Mouse (Mus musculus): Measurements from ENCODE around the gene Car15.

Gene Car15

DNA sequence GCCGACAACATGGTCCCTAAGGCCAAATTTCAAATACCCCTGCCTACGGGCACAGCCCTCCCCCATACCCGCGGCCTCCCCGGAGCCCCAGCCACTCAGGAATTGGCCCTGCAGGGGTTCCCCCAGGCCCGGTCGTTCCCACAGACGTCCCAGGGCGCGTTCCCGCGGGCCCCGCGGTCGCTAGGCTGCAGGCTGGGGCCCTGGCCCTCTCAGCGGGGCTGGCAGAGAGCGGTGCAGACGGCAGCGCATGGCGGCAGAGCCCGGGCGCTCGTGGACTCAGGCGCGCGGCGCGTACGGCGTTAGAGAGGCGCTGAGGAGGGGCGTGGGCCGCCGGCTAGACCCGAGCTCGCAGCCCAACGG is 4.9 kb downstream of the Car15 start:
- no peak for DNase-seq (ENCODE audit: low read depth)

DNA sequence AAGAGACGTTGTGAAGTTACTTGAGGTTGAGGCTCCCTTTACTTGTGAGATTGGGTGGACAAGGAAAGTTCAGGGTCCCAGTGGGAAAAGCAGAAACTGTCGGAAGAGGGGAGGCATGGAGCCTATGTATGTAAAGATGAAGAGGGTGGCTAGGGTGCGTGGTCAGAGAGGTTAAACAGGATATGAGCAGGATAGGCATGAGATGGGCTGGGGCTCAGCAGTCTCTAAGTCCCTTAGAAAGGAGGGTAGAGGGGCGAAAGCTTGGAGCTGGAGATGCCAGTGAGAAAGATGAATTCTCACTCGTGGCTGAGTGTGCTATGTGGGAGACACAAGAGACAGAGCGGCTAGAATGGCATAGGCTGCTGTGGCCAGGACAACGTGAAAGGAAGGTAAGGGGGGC is 5.3 kb downstream of the Car15 start, which contains the start of gene B830017H08Rik:
B830017H08Rik (plus strand) TSS at position 301 of the 400 bp plus-strand sequence.
- no peak for DNase-seq (ENCODE audit: low read depth)

DNA sequence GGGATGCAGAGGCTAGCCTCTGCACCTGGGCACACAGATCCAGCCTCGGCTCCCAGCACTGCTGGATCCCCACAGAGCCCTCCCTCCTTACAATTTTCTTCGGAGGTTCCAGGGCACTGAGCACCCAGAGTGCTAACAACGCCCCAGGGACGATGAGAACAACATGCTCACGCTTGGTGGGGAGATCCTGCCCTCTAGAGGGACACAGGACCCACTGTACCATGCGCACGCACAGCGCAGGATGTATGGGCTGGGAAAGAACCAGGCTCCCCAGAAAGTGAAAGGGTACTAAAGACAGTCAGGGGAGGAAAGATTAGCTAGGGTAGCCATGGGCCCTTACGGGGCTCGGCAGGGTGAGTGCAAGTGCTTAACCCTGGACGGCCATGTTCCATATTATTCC is 6.4 kb downstream of the Car15 start:
- DNase-seq (ENCODE audit: low read depth): no peak

DNA sequence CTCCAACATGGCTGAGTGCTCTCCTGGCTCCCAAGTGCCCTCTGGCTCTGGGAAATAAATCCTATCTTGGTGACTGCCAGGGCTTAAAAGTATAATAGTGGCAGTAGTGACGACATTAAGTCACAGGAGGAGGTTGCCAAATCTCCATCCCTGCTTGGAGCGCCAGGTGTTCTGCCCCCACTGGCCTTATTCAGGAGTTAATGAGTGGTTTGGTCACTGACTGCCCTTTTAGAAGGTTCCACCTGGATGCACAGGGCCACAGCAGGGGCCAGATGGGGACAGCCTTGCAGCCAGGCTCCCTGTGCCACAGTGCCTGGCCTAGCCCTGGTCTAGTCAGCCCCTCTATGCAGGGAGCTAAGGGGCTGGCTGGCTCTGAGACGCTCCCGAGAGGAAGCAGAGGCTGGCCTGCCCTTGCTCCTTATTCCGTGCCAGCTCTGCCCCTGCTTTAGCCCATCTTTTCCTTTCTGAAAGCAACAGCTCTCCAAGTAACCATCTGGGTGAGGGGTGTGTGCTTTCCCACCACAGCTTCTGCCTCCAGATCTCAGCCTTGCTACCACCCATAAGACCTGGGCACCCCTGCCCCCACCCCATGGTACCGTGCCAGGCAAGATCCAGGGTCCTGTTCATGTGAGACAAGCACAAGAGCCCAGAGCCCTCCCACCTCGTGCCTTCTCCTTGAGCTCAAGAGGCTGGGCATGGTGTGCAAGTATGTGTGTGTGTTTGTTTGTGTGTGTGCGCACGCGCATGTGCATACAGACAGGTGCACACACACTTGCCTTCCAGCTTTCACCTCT is 7.6 kb downstream of the Car15 start:
- DNase-seq (ENCODE audit: low read depth): no peak

DNA sequence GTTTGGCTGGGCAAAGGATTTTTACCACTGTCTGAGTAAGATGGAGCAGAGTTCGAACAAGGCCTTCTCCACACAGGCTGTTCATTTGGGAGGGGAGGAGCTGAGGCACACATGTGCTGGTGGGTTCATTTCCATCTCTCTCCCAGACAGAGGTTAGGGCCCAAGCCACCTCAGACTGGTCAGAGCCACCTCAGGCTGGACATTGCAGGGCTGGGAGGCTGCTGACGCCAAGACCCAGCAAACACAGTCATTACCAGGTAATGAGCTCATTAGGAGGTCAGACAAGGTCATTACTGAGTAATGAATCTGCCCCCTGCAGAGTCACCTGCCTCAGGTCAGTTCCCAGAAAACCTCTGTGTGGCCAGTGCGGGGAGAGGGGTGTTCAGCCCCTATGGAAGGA is 9.3 kb downstream of the Car15 start:
- no peak for DNase-seq (ENCODE audit: low read depth)

DNA sequence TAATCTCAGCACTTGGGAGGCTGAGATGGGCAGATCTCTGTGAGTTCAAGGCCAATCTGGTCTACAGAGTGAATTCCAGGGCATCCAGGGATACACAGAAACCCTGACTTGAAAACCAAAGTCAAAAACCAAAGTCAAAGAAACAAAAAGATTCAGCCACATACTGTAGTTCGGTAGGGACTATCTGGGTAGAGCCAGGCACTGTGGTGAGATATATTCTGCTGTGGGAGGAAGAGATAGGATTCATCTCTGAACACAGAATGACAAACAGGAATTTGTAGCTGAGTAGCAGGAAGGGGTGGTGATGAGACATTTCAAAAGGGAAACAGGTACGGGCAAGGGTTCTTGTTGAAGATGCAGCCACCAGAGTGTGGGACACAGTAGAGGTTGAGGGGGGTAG is 9.9 kb downstream of the Car15 start:
- no peak for DNase-seq (ENCODE audit: low read depth)

DNA sequence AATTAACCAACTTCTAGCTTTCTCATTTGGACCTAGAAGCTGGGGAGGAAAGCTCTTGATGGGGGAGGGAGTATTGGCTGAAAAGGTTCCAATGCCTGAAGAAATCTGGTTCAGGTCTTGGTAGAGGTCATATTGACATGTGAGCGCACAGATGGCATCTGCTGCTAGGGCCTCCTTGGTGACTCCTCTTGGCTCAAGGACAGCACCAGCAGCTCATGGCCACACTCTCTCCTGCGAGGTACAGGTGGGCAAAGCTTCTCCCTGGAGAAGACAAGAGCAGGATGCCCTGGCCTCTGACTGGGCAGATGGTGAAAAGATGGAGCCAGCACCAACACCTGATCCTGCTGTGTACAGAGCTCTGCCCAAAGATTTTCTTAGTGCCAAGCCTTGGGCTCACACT is 11.7 kb downstream of the Car15 start:
- no peak for DNase-seq (ENCODE audit: low read depth)

DNA sequence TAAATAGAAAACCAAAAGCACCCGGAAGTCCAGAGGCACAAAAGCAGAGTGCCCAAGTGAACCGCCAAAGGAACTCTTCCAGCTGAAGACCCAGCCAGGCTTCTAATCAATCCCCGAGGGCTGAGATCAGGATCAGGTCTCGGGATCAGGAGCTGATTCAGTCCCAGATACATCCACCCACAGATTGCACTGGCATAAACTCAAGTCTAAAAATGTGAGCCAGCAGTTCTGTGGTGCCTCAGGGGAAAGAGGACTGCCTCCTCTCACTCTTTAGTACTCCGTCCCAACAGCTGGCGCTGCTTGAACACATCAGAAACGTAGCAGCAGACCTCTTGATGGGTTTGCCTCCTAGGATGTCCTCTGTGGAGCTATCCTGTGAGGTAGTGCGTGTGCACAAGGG is 21.6 kb downstream of the Car15 start:
- no peak for DNase-seq (ENCODE audit: low read depth)

DNA sequence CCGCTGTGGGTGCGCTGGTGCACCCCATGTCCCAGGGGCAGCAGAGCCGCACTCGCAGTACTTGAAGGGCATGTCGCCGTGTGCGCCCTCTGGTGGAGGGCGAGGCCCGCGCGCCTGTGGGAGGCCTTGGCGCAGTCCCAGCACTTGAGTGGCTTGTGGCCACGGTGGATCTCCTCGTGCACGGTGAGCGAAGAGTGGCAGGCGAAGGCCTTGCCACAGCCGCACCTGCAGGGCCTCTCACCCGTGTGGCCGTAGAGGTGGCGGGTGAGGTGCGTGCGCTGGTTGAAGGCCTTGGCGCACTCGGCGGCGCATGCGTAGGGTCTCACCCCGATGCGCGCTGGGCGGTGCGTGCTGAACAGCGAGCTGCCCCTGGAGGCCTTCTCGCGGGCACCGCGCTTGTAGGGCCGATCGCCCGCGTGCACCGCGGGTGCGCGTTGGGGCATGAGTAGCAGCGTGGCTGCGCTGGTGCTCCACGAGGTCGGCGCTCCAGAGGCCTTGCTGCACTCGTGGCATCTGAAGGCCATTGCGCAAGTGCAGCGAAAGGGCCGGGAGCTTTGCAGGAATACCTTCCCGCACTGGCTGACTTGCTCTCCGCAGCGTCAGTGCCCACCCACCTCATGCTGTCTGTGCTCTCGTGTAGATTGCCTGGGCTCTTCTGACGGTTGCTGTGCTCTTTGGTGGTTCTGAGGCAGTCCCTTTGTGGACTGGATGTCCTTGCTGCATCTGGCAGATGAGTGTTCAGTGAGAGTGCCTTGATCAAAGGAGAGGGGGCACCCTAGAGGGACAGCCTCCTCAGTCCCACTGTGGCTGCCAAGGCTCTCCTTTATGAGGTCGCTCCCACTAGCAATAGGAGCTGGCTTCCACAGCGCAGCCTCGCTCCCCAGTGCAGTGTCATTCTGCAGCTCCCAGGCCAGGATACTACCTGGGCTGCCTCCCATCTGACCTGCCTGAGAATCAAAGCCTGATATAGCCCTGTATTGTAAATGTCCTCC is 22.5 kb downstream of the Car15 start:
- peak; percentile 73 for DNase-seq (ENCODE audit: low read depth)

DNA sequence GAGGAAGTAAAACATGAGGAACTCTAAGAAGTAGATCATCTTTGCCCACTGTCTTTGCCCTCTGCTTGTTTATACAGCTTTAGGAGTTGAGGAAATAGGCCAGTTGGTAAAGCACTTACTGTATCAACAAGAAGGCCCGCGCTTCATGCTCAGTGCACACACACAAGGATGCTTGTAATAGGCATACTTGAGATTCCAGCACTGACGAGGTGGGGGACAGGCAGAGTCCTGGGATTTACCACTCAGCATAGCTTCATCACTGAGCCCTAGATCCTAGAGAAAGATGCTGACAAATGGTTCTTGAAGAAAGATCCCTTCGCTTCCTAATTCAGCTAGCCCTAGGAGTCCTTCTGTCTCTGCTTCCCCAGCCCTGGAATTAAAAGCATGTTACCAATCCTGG is 25.0 kb downstream of the Car15 start:
- DNase-seq (ENCODE audit: low read depth): no peak

DNA sequence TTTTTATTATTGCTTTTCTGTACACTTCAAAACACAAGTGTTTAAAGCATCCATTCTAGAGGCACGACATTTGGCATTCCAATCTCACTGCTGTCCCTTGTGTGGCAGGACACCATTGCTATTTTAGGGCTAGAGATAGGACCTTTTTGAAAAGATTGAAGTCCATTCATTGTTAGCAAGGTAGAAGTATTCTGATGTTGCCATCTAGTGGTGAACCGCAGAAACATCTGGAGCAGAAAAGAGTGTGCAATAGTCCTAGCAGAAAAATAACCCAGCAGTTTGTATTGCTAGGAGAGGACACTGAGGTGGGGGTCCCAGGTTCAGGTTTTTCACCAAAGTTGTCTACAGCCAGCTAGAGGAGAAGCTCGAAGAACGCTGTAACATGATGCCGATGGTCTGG is 26.0 kb downstream of the Car15 start:
- no peak for DNase-seq (ENCODE audit: low read depth)

DNA sequence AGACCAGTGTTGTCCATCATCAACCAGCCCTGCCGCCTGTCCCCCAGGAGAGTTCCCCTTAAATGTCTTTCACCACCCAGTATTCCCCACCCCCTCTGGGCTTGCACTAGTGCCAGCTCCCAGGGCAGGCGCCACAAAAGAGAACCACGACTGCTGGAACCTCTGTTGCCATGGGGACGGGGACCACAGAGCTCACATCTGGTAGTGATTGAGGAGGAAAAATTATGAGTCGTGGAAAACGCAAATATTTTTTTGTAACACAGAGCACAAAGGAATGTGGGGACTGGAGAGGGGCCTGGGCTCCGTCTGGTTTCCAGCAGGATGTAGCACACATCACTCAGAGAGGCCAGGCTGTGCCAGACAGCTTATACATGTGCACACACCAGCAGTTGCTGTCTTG is 28.5 kb downstream of the Car15 start:
- no peak for DNase-seq (ENCODE audit: low read depth)

DNA sequence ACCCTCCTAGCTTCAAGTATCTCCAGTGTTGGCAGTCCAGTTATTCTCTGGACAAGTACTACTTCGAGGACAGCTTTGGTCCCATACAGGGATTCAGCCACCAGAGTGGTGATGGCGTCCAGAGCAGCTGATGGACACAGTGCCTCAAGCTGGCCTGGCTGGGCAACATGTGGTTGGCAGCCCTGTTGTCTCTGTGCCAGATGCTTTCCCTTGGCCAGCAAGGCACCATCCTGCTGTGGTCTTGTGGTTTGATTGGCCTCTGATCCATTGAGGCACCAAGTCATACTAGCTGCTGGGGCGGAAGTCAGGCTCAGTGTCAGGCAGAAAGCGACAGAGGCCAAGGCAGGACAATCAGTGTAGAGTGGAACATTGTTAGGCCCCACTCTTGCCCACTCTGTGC is 29.0 kb downstream of the Car15 start:
- no peak for DNase-seq (ENCODE audit: low read depth)

DNA sequence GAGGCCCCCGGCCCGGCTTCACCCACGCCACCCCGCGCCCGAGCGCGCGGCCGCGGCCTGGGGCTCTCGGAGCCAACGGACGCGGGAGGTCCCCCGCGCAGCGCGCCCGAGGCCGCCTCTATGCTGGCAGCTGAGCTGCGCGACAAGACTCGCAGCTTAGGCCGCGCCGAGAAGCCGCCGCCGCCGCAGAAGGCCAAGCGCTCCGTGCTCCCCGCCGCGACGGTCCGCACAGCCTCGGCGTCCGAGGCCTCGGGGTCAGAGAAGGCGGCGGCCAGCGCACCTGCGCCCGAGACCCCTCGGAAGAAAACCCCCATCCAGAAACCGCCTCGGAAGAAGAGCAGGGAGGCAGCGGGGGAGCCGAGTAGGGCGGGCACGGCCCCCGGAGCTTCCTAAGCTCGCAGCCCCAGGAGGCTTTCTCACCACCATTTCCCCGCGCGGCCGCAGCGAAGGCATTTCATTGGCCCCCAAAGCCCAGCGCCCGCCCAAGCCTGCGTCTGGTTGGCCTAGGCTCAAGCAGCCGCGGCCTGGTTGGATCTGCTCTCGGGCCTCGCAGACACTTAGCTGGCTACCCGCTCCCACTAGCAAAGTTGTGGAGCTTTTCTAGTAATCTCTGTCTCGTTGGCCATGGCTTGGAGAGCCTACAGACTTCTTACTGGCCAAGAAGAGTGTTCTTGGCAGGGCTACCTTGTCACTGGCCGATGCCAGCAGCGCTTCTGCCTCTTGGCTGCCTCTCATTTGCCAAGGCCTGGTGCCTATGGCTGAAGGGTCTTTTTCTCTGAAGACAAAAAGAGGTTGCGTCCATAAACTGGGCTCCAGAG is 30.8 kb downstream of the Car15 start:
- peak; percentile 78 for DNase-seq (ENCODE audit: low read depth)

DNA sequence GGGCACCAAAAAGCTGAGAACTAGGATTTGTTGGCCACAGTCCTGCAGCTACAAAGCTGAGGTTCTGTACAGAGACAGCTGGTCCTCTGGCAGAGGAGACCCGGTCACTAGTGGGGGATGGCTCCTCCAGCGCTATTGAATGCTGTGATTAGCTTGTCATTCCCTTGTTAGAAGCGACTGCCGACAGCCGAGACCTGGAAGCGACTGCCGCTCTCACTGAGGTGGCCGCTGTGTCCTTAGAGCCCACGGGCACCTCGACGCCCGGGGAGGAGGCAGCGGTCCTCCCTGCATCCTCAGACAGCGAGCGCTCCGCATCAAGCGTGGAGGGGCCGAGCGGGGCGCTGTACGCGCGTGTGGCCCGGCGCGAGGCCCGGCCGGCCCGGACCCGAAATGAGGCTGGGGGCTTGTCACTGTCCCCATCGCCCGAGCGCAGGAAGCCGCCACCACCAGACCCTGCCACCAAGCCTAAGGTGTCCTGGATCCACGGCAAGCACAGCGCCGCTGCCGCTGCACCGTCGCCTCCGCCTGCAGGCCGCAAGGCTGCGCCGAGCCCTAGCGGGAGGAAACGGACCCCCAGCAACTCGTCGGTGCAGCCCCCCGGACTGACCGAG is 31.5 kb downstream of the Car15 start:
- no peak for DNase-seq (ENCODE audit: low read depth)

DNA sequence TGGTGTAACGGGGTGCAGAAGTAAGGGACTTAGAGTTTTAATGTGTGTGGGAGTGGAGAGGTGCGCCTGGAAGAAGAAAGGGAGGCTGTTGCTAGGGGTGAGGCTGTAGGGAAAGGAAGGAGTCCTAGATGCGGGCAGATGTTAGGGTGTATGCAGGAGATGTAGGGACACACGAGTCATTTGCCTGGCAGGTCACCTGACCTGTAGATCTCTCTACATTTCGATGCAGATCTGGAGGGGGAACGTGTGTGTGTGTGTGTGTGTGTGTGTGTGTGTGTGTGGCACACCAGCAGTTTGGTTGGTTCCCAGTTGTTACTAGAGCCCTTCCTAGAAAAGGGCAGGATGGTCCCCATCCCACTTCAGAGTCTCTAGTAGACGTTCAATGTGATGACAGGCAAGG is 33.2 kb downstream of the Car15 start:
- no peak for DNase-seq (ENCODE audit: low read depth)

DNA sequence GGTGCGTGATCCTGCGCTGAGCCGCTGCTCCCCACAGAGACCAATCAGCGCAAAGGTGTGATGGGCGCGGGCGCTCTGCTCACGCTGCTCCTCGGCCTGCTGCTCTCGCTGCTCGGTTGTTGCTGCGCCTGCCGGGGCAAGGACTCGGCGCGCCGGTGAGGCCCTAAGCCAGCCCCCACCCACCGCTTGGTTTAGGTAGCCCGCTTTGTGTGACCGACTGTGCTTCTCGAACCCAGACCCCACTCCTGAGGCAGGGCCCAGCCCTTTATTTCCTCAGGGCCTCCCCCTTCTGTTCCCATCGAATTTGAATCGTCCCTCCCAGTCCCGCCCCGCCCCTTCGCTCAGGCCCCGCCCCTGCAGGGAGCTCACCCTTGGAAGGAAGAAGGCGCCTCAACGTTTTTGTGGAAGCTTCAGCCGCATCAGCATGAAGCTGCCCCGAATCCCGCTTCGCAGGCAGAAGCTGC is 33.7 kb downstream of the Car15 start:
- DNase-seq (ENCODE audit: low read depth): no peak

DNA sequence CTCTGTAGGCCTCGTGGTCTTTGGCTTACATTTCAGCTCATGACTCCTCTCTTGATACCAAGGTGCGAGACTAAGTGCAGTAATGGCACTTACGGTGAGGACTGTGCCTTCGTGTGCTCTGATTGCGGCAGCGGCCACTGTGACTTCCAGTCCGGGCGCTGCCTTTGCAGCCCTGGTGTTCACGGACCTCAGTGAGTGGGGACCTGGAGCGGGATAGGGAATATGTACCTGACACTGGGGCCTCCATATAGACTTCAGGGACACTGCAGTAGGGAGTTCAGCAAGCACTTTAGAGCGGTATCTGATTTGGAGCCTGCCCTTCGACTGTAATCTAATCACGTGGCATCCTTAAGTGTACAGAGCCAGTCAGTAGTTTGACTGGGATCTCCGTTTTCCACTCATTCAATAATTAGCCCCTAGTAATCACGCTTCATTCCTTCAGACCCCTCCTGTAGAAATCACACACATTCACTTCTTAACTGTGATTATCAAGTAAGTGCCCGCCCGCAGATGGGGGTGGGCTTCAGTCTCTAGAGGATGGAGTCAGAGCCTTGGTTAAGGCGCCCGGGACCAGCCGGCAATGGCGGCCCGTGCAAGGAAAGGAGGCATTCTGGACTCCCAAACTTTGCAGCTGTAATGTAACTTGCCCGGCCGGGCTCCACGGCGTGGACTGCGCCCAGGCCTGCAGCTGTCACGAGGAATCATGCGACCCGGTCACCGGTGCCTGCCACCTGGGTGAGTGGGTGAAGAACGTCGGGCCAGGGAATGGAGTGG is 34.3 kb downstream of the Car15 start:
- DNase-seq (ENCODE audit: low read depth): no peak

DNA sequence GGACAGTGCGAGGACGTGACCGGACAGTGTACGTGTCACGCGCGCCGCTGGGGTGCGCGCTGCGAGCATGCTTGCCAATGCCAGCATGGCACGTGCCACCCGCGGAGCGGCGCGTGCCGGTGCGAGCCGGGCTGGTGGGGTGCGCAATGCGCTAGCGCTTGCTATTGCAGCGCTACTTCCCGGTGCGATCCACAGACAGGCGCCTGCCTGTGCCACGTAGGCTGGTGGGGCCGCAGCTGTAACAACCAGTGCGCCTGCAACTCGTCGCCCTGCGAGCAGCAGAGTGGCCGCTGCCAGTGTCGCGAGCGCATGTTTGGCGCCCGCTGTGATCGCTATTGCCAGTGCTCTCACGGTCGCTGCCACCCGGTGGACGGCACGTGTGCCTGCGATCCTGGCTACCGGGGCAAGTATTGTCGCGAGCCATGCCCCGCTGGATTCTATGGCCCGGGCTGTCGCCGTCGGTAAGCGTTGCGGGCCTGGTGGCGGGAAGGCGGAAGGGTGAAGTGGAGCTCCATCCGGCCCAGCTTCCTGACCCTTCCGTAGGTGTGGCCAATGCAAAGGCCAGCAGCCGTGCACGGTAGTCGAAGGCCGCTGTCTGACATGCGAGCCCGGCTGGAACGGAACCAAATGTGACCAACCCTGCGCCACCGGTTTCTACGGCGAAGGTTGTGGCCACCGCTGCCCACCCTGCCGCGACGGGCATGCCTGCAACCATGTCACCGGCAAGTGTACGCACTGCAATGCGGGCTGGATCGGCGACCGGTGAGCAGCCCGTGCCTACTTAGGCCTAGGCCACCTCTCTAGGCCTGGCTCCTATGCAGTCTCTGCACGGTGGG is 35.1 kb downstream of the Car15 start:
- no peak for DNase-seq (ENCODE audit: low read depth)

DNA sequence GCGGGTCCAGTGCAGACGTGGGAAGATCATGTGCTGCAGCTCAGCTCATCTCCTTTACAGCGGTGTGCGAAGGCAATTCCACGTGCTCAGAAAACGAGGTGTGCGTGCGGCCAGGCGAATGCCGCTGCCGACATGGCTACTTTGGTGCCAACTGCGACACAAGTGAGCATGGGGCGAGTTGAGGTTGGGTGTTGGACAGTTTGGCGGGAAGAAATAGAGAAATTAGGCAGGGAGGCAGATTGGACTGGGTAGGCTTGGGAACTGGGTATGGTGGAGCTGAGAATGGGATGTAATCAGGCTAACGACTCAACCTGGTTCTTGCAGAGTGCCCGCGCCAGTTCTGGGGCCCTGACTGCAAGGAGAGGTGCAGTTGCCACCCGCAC is 35.7 kb downstream of the Car15 start:
- DNase-seq (ENCODE audit: low read depth): no peak
